Mouse (Mus musculus) E14TG2a.4 (cell line): Measurements from ENCODE around the gene Rita1.

Experiments
- H3K27me3 ChIP-seq: 2 replicates; pipeline ENCODE4 v1.6.1; 2014; ENCODE audit warnings: low read length, control low read depth; ENCODE audit not compliant: insufficient read depth
- H3K36me3 ChIP-seq: 2 replicates; pipeline ENCODE4 v1.6.1; 2014; ENCODE audit warnings: low read length, control low read depth; ENCODE audit not compliant: insufficient read depth
- H3K4me1 ChIP-seq: replicated peaks from 2 replicates; pipeline ENCODE4 v1.6.1; 2014; ENCODE audit warnings: low read depth, low read length, control low read depth
- H3K4me3 ChIP-seq: replicated peaks from 2 replicates; pipeline ENCODE4 v1.5.1; 2014; ENCODE audit warnings: mild to moderate bottlenecking, low read length
- H3K9me3 ChIP-seq: 2 replicates; pipeline ENCODE4 v1.6.1; 2014; ENCODE audit warnings: low read length, control low read depth
- CTCF ChIP-seq: conservative IDR thresholded peaks from 2 replicates; pipeline ENCODE4 v1.5.1; 2014; ENCODE audit warnings: low read length
- NANOG ChIP-seq: IDR thresholded peaks from 2 replicates; pipeline ENCODE4 v1.6.1; 2014; ENCODE audit warnings: borderline replicate concordance, low read length, mixed read lengths
- POU5F1 ChIP-seq: IDR thresholded peaks from 2 replicates; pipeline ENCODE4 v1.6.1; 2014; ENCODE audit warnings: low read length, borderline replicate concordance

Gene Rita1

DNA sequence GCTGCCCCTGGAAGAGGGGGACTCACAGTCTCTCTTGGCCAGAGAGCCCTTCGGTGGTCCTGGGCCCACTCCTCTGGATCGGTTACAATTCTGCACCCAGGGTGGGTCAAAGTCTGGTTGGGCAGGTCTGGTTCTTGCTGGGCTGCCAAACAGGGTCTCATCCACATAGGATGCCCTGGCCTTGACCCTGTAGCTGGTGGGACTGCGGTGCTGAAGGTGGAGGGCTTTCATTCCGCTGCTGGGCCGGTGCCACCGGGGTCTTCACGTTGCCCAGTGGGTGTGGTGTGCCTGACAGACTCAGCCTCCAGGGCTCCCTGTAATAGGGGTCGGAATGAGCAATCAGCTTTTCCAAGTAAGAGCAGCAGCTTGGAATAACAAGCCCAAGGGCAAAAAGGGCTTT lies 973 bp downstream of the Rita1 start:
- Histone ChIP-seq H3K4me1 (peaks cover 79% of the 10 kb centered on the region), H3K9me3 (no peaks in the 10 kb centered on the region), H3K36me3 (peaks cover 51% of the 10 kb centered on the region), H3K27me3 (no peaks in the 10 kb centered on the region), H3K4me3 (peak overlapping the region; percentile 97)
- TF ChIP-seq CTCF (no peak), POU5F1 (no peak), NANOG (no peak)

DNA sequence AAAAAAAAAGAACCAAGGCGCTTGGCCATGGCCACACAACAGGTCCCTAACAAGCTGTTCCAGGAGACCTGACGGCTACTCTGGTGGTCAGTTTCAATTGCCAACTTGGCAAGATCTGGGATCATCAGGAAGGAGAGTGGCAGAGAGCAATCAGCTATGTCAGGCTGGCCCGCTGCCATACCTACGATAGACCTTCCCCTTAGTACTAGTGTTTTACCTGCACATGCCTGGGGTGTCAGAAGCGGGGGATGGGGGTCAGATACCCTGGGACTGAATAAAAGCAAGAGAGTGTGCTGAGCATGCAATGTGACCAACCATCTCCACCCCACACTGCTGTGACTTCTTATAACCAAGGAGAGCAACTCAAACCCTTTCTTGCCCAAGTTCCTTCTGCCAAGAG lies 1.5 kb downstream of the Rita1 start:
- peaks cover 80% of the 10 kb centered on the region for H3K4me1 ChIP-seq
- no peaks in the 10 kb centered on the region for H3K9me3 ChIP-seq
- no peak for TF ChIP-seq CTCF
- TF ChIP-seq NANOG: no peak
- TF ChIP-seq POU5F1: no peak
- peaks cover 46% of the 10 kb centered on the region for H3K36me3 ChIP-seq
- peak overlapping the region; percentile 97 for H3K4me3 ChIP-seq
- no peaks in the 10 kb centered on the region for H3K27me3 ChIP-seq

DNA sequence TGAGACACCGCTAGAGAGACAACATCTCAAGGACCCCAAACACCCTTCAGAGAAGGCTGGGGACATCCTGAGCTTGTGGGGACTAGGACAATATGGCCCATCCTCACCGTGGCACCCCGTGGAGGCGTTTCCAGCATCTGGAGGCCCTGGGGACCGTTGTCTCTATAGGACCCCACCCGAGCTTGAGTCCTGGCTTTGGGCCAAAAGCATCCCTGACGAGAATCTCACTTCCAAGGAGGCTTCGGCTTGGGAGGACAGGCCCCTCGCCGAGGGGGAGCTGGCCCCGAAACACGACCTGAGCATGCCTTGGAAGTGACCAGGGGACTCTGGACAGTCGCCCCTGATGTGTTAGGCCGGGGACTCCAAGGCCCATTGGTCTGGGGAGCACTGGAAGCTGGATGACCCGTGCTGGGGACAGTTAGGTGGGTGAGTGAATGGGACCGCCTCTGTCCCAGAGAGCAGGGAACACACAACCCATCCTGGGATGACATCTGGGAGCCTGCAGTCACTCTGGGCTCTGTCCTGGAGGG lies 3.1 kb downstream of the Rita1 start:
- TF ChIP-seq NANOG (no peak), CTCF (no peak), POU5F1 (no peak)
- peaks cover 35% of the 10 kb centered on the region for H3K36me3 ChIP-seq
- no peaks in the 10 kb centered on the region for H3K27me3 ChIP-seq
- peak overlapping the region; percentile 13; the same call in 1 of the 2 replicates for H3K4me3 ChIP-seq
- peaks cover 72% of the 10 kb centered on the region for H3K4me1 ChIP-seq
- H3K9me3 ChIP-seq: no peaks in the 10 kb centered on the region

DNA sequence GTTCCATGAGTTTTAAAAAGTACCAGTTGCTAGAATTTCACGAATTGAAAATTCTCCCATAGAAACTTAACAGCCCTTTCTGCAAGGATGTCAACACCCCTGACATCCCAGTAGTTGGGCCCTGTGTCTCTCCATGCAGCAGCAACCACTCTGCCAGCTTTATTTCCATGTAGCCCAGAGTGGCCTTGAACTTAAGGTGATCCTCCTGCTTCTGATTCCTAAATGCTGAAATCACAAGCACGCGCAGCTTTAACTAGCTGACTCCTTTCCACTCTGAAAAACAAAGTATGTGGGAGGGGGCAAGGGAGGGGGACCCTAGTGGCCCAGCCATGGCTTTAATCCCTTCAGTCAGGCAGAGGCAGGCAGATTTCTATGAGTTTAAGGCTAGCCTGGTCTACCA lies 5.1 kb downstream of the Rita1 start:
- Histone ChIP-seq H3K4me3 (no peak overlapping the region), H3K36me3 (peaks cover 38% of the 10 kb centered on the region), H3K9me3 (no peaks in the 10 kb centered on the region), H3K27me3 (no peaks in the 10 kb centered on the region), H3K4me1 (peaks cover 76% of the 10 kb centered on the region)
- TF ChIP-seq CTCF (no peak), POU5F1 (no peak), NANOG (no peak)

DNA sequence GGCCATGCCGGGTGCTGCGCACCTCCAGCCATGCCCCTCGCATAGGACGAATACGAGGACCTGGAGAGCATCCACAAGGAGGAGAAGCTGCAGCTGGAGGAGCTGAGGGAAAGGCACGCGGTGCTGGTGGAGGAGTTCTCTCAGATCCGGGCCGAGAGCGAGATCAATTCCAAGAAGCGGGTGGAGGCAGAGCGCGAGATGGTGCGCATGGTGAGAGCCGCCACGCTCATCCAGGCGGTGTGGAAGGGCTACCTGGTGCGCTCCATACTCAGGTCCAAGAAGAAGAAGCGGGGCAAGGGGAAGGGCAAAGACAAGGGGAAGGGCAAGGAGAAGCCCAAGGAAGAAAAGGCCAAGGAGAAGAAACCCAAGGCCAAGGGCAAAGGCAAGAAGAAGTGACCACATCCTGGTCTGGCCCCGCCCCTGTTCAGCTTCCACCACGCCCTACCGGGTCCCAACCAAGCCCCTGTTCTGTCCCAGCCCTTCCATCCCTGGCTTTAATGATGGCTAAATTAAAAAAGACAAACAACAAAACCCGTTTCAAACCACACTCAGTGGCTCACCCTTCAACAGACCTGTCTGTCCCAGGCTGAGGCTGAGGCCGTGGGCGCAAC lies 5.7 kb downstream of the Rita1 start:
- Histone ChIP-seq H3K36me3 (peaks cover 42% of the 10 kb centered on the region), H3K27me3 (no peaks in the 10 kb centered on the region), H3K4me3 (peak overlapping the region; percentile 74), H3K9me3 (no peaks in the 10 kb centered on the region), H3K4me1 (peaks cover 77% of the 10 kb centered on the region)
- TF ChIP-seq CTCF: no peak
- TF ChIP-seq NANOG: no peak

DNA sequence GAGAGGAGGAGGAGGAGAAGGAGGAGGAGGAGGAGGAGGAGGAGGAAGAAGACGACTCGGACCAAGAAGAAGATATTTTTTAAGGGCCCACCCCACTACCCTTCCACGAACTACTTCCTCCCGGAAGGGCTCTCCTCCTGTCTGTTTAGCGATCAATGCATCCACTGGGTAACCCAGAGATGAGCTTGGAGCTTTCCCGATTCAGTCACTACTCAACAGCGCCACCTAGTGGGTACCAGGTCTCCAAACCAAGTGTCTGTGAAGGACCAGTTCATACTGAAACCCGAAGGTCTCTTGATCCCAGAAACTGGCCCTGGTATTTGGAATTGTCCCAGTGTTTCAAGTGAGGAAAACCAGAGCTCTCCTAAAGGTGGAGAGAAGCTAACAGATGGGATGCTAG lies 6.7 kb downstream of the Rita1 start:
- TF ChIP-seq CTCF (peak; percentile 82), POU5F1 (no peak)
- Histone ChIP-seq H3K4me3 (peak overlapping the region; percentile 74), H3K9me3 (no peaks in the 10 kb centered on the region), H3K4me1 (peaks cover 78% of the 10 kb centered on the region), H3K27me3 (no peaks in the 10 kb centered on the region), H3K36me3 (peaks cover 35% of the 10 kb centered on the region)

DNA sequence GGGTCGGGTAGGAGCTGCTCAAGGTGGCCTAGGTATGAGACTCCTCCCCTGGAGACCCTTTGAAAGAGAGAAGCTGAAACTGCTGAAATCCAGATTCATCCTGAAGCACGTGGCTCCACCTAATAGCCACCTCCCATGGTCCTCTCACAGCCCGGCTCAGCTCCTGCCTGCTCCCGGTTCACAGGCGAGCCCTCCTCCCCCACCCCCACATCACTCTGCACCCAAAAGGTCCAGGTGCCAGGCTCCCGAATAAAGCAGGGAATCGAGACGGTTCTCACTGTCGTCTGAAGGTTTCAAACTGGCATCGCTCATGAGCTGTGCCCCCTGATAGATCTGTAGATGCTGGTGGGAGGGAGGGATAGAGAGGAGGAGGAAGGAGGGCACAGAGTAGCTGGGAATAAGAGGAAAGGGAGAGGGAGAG lies 7.1 kb downstream of the Rita1 start:
- Histone ChIP-seq H3K36me3 (peaks cover 32% of the 10 kb centered on the region), H3K4me3 (peak overlapping the region; percentile 72), H3K9me3 (no peaks in the 10 kb centered on the region), H3K27me3 (no peaks in the 10 kb centered on the region), H3K4me1 (peaks cover 77% of the 10 kb centered on the region)
- TF ChIP-seq POU5F1: no peak

DNA sequence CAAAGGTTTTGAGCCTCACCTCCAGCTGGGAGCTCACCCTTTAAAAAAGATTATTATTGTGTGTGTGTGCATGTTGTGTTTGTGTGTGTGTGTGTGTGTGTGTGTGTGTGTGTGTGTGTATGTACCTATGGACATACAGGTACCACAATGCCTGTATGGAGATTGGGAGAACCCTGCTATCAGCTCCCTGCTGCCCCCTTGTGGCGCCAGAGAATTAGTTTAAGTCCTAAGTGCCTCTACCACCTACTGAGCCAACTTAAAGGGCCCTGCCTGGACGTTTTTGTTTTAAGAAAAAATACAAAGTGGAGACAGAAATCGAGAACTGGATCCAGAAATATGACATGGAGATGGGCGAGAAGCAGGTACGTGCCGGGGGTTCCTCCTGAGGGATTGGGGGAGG lies 7.5 kb downstream of the Rita1 start:
- TF ChIP-seq CTCF: peak; percentile 68
- TF ChIP-seq POU5F1: no peak
- peaks cover 73% of the 10 kb centered on the region for H3K4me1 ChIP-seq
- H3K27me3 ChIP-seq: no peaks in the 10 kb centered on the region
- H3K36me3 ChIP-seq: peaks cover 28% of the 10 kb centered on the region
- H3K4me3 ChIP-seq: peak overlapping the region; percentile 72
- H3K9me3 ChIP-seq: no peaks in the 10 kb centered on the region

DNA sequence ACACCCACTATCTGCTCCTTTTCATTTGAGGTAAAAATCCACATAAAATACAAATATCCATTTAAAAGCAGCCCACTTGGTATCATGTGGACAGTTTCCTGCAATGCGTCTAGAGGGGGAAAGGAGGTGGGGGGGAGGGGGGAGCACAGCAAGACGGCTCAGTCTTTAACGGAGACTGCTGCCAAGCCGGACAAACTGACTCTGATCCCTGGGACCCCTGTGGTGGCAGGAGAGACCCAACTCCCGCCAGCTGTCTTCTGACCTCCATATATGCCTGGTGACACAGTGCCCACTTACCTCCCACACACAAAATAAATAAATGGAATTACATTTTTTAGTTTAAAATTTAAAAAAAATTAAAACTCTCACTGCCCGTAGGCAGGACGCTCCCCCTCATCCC lies 8.9 kb downstream of the Rita1 start:
- Histone ChIP-seq H3K4me3 (no peak overlapping the region), H3K27me3 (no peaks in the 10 kb centered on the region), H3K4me1 (peaks cover 61% of the 10 kb centered on the region), H3K36me3 (peaks cover 14% of the 10 kb centered on the region), H3K9me3 (no peaks in the 10 kb centered on the region)
- TF ChIP-seq CTCF: no peak
- no peak for TF ChIP-seq POU5F1
- TF ChIP-seq NANOG: no peak

DNA sequence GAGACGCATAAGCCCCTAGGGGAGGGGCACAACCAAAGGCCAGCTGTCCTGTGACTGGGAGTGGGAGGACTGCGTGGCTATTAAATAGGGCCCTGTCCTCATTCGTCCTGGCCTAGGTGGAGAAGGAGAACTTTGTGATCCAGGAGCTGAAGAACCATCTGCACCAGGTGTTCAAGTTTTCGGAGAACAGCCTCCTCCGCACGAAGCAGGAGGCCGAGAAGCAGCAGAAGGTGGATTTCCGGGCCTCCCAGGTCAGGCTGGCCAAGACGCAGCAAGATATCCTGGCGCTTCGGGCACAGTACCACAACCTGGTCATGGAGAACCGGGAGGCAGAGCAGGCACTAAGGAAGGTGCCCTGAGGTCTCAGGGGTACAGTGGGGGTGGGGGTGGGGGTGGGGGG lies 10.2 kb downstream of the Rita1 start:
- H3K36me3 ChIP-seq: peaks cover 8% of the 10 kb centered on the region; the same call in 1 of the 2 replicates
- no peaks in the 10 kb centered on the region for H3K9me3 ChIP-seq
- TF ChIP-seq CTCF: no peak
- no peak for TF ChIP-seq POU5F1
- TF ChIP-seq NANOG: no peak
- no peaks in the 10 kb centered on the region for H3K27me3 ChIP-seq
- H3K4me1 ChIP-seq: peaks cover 48% of the 10 kb centered on the region
- no peak overlapping the region for H3K4me3 ChIP-seq
